Mouse (Mus musculus): ENCODE results near the gene Ptprs.

Ptprs gene

DNA sequence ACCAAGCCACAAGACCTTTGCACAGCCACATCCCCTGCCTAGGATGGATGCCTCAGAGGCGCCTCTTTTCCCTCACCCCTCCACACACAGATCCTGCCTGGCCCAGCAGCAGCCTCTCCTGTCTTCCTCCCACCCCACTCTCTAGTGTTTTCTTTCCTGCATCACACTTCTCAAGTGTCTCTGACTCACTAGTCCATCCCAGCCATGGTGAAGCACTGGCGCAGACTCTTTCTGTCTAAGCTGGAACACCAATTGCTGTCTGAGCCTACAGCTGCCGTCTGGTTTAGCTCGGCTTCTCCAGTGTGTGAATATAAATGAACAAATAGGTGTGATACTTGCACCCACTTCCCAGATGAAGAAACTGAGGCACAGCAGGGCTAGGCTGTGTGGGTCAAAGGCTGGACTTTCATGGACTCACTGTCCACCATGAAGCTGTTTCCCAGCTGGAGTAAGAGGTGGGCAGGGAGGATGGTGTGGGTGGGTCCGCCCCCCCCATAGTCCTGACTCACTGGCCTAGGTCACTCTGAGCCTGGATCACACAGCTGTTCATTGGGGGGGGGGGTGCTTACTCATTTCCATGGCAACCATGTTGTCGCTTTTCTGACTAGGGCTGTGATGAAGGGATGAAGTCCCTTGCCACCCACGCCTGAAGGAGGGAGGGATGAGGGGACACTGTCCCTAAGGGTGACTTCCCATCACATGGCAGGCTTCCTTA is 14.3 kb upstream of the Ptprs start:
- DNase-seq (ENCODE audit: low spot score): no peak

DNA sequence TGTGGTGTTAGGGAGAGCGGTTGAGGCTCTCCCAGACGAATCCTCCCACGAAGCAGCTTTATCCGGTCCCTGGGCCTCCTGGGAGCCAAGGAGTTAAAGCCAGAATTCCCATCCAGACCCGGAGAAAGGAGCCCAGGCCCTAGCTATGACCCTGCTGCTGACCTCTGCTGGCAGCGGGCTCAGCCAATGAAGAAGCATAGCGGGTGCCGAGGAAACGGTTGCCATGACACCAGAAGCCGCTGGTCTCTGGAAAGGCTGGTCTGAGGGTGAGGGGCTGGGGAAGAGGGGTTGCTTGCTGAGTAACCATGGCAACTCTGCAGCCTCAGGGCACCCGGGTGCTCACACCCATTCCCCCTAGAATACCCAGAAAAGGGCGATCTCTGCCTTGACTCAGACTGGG is 11.7 kb upstream of the Ptprs start:
- peak; percentile 21 for DNase-seq (ENCODE audit: low spot score)

DNA sequence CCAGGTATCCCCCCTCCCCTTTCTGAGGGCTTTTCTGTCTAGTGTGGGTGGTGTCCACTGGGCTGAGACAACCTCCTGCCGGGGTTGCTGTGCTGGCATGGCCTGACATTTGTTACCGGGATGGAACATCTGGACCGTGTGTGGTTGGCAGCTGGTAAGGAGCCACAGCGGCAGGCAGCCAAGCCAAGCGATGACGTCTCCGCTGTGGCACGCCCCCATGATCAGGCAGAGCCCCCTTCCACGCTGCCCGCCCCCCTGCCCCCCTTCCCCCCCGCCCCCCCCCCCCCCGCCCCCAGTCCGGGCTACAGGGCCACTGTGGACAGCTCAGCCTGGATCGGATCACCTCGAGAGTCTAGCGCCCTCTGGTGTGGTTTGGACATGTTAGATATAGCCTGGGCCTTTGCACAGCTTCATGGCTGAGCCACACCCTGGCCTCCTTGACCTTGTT is 11.2 kb upstream of the Ptprs start:
- DNase-seq (ENCODE audit: low spot score): no peak

DNA sequence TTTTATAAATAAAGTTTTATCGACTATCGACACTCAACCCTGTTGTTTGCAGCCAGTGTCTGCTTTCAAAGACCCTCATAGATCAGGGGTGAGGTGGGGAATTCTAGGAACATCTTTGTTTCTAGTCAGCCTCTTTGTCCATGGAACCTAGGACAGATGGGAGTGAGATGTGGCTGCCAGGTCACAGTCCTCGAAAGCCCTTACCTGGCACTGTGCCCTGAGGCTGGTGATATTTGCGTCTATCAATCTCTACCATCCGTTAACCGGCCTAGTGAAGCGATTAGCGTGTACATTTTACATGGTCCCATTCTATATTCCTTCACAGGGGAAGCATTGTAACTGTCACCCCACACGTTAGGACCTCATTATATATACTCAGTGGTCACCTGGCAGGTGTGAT is 9.6 kb upstream of the Ptprs start:
- DNase-seq (ENCODE audit: low spot score): no peak

DNA sequence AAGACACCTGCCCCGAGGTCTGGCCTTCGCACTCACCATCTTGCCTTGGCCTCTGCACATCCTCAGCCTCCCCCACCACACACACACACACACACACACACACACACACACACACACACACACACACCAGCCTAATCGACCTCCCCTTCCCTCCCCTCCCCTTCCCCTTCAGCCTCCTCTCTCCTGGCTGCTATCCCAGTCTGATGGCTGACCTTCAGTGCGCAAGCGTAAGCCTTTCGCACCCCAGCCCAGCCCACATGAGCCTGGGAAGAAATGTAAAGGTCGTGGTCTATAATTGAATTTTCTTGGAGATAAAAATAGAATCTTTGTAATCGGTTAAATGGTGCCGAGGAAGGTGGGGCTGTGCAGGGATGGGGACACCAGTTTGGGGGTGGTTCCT is 8.8 kb upstream of the Ptprs start:
- DNase-seq (ENCODE audit: low spot score): no peak

DNA sequence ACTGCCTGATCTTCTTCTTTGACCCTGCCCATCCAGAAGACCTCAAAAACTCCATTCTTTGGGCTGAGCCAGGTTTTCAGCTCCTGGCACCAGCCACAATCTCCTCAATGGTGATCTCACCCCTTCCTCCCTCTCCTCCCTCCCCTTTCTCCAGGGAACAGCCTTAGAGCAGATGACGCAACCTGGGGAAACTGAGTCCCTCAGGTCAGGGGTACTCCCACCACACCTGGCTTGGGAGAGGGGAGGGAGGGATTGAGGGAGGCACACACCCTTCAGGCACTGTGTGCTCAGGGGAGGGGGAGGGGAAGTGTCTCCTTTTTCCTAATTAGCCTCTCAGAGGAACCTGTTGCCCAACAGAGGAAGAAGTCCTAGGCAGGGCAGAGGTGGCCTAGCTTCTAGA is 6.4 kb upstream of the Ptprs start:
- DNase-seq (ENCODE audit: low spot score): no peak

- DNase-seq (ENCODE audit: low spot score): peak; percentile 24
Observed at GRCm38 (mm10) chr17:56479358-56479757, 3.1 kb upstream of the Ptprs start.

DNA sequence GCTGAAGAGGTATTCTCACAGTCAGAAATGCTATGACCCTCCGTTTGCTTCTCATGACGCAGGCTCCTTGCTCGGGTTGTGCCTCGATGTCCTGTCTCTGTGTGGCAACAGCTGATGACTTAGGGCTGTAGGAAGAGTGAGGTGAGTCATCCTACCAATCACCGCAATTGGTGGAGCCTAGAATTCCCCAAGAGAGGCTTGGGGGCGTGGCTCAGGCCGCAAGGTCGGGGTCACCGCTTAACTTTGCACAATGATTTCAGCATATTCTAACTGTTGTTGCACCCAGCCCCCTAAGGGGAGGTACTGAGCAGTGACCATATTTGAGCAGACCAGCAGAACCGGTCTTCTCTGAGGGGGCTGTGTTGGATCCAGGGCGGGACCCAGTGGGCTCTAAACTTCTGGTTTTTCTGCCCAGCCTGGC is 1.9 kb upstream of the Ptprs start:
- DNase-seq (ENCODE audit: low spot score): no peak

DNA sequence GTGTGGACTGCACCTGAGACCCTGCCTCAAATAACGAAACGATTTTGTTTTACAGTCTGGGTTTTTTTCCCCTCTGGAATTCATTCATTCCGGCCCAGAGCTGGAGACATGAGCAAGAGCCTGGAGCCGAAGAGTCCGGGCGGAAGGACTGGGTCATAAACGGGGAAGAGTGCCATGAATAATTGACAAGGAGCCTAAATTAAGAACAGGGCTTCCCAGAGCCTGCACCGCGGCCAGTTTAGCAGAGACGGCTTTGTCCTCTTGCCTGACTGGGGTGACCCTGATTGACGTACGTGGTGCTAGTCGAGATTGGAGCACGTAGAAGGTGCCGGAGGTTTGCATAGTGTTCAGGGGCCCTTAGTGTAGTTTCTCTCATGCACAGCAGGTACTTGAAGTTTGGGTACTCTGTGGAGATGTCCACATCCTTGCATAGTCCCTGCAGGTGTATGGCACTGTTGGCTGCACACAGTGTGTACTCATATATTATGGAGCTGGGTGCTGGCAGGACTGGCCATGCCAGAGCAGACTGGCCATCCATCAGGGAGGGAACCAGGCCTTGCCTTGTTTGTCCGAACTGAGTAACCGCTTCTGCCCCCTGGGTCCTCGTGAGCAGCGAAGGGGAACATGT is 1.0 kb upstream of the Ptprs start:
- DNase-seq (ENCODE audit: low spot score): no peak

- no peak for DNase-seq (ENCODE audit: low spot score)
Observed at GRCm38 (mm10) chr17:56475584-56476401, 490 bp downstream of the Ptprs start.

DNA sequence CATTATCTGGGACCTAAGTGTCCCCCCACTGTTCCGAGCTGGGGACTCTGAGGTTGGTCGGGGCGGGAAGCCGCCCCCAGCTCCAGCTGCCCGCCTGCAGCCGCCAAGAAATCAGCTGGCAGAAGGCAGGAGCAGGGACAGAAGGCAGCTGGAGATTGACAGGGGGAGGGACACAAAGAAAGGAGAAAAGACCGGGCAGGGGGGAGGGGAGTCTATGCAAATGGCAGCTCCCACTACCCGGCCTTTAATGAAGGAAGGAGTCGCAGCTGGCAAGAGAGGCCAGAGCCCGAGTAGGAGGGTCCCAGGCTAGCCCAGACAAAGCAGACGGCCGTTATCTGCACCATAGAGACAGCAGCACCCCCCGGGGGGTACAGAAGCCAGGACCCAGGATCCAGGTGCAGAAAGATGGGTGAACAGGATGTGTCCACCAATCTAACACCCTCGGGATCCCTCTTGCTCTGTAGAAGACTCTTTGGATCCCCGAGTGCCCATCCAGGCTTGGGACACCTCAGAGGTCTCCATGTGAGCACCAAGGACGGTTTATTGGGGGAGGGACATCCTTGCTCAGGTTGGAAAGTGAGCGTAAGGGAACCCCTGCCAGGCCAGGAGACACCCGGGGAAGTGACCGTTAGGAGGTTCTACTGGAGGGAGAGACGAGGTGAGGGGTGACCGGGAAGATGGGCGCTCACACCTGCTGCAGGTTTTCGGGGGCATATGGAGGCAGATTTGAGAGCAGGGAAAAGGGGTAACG is 1.3 kb downstream of the Ptprs start:
- DNase-seq (ENCODE audit: low spot score): peak; percentile 21

GRCm38 (mm10) chr17:56474311-56474830 is 1.9 kb downstream of the Ptprs start:
- DNase-seq (ENCODE audit: low spot score): no peak

GRCm38 (mm10) chr17:56473611-56473905 is 2.7 kb downstream of the Ptprs start:
- DNase-seq (ENCODE audit: low spot score): no peak

- peak; percentile 22 for DNase-seq (ENCODE audit: low spot score)
Observed at GRCm38 (mm10) chr17:56472733-56473610, 3.3 kb downstream of the Ptprs start.

DNA sequence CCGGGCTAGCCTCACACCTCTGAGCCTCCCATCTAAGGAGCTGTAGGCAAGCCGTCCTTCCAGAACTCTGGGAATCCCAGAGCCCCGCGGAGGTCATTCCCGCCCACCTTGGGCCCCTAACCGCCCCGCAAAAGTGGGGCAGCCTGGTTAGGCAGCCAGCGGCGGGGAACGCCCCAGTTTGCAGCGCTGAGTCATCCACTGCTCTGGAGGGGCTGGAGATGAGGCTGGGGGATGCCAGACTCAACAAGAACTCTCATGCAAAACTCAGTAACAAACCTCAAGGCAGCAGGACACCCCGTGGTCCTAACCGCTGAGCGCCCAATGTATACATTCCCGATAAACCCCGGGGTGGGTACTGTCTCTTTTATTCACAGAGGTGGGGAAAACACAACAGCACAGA is 4.2 kb downstream of the Ptprs start:
- DNase-seq (ENCODE audit: low spot score): no peak

DNA sequence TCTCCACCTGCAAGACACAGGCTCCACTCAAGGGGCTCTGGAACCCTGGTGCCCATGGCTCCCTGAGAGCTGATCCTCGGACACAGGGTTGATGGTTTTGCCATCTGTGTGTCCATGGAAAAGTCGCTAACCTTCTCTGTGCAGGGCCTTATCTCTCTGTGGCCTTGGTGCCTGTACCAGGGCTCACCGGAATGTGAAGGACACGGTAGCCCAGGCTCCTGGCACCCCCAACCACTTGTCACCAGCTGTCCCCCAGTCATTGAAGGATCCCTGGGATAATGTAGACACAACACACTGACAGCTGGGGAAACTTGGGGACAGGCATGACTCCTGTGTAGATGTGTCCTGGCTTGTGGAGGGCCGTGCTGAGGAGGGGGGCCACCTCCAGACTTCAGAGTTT is 5.1 kb downstream of the Ptprs start:
- no peak for DNase-seq (ENCODE audit: low spot score)

DNA sequence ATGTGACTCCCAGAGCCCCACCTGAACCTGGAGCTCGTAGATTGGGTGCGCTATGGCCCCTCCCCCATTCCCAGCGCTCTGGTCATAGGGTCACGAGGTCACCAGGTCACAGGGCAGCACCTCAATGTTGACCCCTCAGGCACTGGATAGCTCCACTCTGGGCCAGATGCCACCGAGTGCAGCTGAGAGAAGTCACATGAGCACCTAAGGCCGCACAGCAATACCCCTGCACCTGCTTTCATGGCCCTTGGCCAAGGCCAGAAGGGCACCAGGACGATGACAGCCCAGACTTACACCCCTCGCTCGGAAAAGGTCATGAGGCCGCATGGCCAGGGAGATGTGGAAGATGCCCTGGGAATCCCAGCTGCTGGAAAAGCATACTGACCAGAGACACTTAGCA is 5.7 kb downstream of the Ptprs start:
- DNase-seq (ENCODE audit: low spot score): peak; percentile 34

- peak; percentile 21 for DNase-seq (ENCODE audit: low spot score)
Observed at GRCm38 (mm10) chr17:56470001-56470436, 6.3 kb downstream of the Ptprs start.

GRCm38 (mm10) chr17:56469275-56469674 is 7.0 kb downstream of the Ptprs start:
- no peak for DNase-seq (ENCODE audit: low spot score)

GRCm38 (mm10) chr17:56468870-56469269 is 7.4 kb downstream of the Ptprs start:
- no peak for DNase-seq (ENCODE audit: low spot score)

DNA sequence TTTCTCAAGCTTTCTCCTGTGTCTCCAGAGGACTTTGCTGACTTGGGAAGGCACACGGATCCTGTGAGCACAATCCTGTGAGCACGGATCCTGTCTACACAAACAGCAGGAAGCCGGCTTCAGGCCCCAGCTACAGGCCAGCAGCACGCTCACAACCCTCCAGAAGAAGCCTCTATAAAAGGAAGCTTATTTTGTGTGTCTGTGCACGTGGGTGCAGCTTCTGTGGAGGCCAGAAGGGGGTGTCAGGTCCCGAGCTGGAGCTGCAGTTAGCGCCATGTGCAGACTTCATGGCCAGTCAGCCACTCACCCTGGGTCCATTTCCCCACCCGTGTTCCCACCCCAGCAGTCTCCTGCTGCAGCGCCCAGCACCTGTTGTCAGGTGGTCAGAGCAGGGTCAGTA is 7.9 kb downstream of the Ptprs start:
- DNase-seq (ENCODE audit: low spot score): no peak

Measured in yolk sac, embryonic 10.5 days (tissue).